Mouse (Mus musculus): ENCODE data around the gene Pxdn. TPM values are rescaled to one million over a fixed set of nuclear protein-coding genes. Genes with fewer than 3 reads are reported as not detected.
A peak's percentile ranks its signal among the peaks of the same experiment; 100 is the strongest.

Gene Pxdn
- 10 to 100 TPM; 27.7 to 31.8 TPM for total RNA-seq (2021)
- long read RNA-seq, experiment 1, full-length matches to known transcripts: 4 of 8 reads
- long read RNA-seq, experiment 1, partial matches to known transcripts: 3 of 8 reads
- long read RNA-seq, experiment 1, other reads (novel, unspliced or antisense): 1 of 8 reads
- long read RNA-seq, experiment 2, full-length matches to known transcripts: 2 of 5 reads
- long read RNA-seq, experiment 2, partial matches to known transcripts: 0 of 5 reads
- long read RNA-seq, experiment 2, other reads (novel, unspliced or antisense): 3 of 5 reads

DNA sequence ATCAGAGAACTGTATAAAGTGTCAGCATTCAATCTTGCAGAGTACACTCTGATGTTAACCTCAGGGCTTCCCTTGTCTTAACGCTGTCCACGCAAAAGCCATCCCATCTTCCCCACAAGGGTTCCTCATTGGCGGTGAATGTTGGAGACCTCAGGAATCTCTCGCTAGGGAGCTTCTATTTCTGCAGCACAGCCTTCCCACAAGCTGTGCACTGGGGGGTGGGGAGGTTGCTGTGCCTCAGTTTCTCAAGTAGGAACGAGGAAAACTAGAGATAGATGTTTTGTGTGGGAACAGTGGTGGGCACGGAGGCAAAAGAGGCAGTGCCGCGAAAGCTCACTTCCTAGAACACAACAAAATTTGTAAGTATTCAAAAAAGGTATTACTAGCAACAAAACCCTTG lies at the start of gene Pxdn:
Gene Pxdn (plus strand): TSS at position 301 of the 400 bp plus-strand sequence.
- DNase-seq: no peak

- peak in 1 of 2 experiments; percentile 53 for DNase-seq
These were observed 42.7 kb upstream of the Pxdn start for GRCm38 (mm10) chr12:29894669-29895068.

DNA sequence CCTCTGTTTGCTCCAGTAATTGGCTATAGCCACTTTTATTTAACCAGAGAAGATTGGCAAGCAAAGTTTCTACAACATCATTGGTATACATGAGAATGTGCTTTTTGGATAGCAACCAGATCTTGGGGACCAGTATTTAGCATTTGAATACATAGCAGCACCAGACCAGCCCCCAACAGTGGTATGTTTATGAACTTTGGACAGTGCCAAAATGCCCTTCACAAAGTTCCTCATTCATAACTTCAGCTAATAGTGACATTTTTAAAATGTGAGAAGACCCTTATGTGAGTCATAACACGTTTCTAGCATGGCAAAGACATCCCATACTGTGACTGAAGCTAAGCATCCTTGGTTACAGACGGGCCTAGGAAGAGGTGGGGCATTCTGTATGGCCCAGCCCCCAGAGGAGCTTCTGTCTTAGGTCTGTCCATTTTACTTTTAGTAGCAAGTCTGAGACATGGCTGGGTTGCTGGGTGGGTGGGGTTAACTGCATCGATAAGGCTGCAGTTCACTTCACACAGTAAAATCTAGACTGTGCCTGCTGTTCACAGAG lies 39.8 kb upstream of the Pxdn start:
- no peak for DNase-seq

DNA sequence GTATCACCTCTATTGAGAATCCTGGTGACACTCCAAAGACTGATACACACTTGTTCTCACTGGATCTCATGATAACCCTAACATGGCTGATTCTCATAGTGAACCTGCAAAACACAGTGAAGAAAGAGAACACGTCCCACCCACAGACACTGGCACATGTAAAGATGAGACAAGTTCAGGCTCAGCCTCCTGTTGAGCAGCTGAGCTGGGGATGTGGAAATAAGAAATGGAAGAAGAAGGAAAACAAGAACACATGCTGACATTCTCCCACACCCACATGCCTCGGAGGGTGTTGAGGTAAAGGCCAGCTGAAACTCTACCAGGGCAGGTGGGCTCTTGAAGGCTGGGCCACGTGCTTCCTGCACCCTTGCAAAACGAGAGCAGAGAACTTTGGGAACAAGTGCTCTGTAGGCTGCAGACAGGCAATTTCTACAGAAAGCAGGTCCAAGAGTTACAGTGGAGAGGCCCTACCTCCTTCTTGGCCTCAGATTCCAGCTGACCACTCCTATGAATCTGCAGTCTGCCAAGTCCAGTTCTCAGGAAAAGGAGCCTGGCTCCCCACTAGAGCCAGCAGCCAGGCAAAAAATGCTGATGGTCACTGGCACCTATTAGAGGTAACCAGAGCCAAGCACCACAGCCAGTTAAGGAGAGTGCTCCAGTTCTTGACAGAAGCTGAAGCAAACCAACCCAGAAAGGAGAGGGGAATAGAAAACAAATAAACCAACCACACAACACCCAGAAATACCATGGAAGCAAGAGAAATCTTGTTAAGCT lies 33.1 kb upstream of the Pxdn start:
- DNase-seq: peak; percentile 19 to 37

GRCm38 (mm10) chr12:29907056-29907455 lies 30.4 kb upstream of the Pxdn start:
- peak; percentile 81 to 84 for DNase-seq

DNA sequence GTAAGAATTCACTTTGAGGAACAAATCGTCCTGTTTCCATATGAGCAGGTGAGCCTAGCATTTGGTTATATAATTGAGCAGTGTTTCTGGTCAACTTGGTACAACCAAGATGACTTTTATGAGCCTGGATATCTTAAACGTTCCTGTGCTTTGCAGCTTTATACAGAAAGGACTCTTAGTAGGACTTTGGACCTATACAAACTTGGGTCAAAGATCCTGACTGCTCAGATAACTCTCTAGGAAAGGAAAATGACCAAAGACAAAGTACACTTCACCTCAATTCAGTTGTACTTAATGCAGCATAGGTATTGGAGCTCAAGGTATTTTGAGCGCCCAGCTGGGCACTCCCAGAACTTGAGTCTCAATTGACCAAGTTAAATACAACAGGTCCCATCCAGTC lies 21.3 kb upstream of the Pxdn start:
- no peak for DNase-seq

- DNase-seq: no peak
These were observed 20.6 kb upstream of the Pxdn start for GRCm38 (mm10) chr12:29916807-29917206.

- no peak for DNase-seq
These were observed 17.1 kb upstream of the Pxdn start for GRCm38 (mm10) chr12:29920298-29920697.

GRCm38 (mm10) chr12:29921481-29921880 lies 15.9 kb upstream of the Pxdn start:
- no peak for DNase-seq

DNA sequence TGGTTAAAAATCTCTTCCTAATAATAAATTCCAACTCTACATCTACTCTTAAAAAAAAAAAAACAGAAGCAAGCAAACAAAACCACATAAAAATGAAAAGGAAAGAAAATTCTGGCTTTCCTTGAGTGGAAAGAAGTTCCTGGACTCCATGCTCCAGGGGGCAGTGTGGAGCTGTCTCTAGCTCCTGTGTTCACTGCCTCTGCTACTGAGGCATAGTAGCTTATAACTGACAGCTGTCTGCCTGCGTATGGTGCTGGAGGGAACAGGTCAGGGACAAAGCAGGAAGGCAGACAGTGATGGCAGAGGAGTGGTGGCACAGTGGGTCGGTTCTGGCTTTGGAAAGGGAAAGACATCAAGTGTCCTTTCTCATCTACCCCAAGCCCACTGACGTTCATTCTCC lies 10.5 kb upstream of the Pxdn start:
- DNase-seq: peak; percentile 45 to 88

GRCm38 (mm10) chr12:29930591-29930990 lies 6.8 kb upstream of the Pxdn start:
- no peak for DNase-seq

DNA sequence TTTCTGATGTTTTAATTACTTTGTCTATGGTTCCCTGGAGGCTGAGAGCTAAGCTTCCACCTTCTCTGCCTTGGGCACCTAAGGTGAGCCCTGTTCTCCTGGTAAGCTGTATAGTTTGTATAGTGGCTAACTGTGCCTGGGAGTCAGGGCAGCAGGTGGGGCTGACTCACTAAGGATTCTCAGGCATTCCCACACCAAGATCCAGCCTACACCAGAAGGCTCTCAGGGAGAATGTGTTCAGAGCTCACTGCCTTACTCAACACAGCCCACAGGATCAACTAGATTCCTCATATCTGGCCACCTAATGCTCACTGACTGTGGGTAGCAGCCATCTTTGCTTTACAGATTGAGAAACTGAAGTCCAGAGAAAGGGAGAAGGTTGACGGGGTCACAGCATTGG lies 4.5 kb upstream of the Pxdn start:
- DNase-seq: no peak

- no peak for DNase-seq
These were observed 3.9 kb upstream of the Pxdn start for GRCm38 (mm10) chr12:29933501-29933900.

DNA sequence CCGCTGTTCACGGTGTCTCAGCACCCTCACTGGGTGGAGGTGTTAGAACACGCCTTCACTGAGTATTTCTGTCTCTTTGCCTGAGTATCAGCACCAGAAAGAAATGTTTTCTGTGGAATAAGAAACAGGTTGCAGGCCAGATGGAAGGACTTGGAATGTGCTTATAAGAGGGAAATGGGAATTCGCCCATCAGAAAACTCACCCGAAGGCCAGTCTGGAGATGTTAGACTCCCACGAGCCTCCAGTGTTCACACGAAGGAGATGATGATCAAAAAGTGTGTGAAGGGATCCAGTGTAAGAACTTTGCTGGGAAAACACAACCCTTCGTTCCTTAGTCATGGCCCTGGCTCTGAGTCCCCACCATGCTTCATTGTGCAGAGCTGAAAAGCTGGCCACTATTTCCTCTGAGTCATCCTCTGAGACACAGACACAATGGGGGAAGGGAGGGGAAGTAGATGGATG lies 3.3 kb upstream of the Pxdn start:
- peak in 1 of 2 experiments; percentile 59 for DNase-seq

- DNase-seq: peak; percentile 73 to 82
These were observed 505 bp downstream of the Pxdn start for GRCm38 (mm10) chr12:29937851-29938375.

GRCm38 (mm10) chr12:29938376-29939041 lies 1.1 kb downstream of the Pxdn start:
- peak; percentile 79 to 86 for DNase-seq

DNA sequence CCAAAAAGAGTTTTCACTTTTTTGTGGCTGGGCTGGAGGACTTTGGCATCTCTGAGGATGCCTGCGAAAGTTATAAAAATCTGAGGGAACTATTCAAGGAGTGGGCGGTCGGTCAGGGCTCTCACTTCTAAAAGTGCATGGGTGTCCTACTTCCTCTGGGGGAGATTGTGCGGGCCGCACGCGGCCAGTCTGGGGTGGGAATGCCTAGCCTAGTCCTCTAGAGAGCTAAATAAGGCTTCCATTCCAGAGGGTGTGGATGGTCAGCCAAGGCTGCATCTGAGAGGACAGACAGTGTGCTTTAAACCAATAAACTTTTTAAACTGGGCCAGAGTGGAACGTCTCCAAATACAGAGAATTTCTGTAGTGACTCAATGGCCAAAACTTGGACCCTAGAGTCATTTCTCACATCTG lies 1.9 kb downstream of the Pxdn start:
- DNase-seq: peak; percentile 71 to 85

- peak in 1 of 2 experiments; percentile 57 for DNase-seq
These were observed 5.0 kb downstream of the Pxdn start for GRCm38 (mm10) chr12:29942435-29942834.

DNA sequence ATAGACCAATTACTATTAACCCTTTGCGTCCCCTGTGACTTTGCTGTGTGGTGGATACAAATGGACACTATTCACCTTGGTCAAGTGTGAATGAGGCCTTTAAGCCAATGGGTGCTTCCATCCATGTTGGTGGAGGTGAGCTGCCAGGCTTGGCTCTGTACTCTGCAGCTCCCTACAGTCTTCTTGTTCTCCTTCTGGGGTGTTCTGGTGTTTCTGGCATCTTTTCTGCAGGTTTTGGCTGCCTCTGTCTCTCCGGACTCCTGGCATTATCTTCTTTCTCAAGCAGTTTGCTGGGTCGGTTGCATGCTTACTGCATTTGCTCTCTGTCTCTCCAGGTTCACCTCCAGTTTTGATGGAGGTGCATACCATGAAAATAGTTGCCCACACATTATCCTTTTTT lies 7.2 kb downstream of the Pxdn start:
- no peak for DNase-seq

GRCm38 (mm10) chr12:29945182-29945743 lies 7.9 kb downstream of the Pxdn start:
- no peak for DNase-seq

DNA sequence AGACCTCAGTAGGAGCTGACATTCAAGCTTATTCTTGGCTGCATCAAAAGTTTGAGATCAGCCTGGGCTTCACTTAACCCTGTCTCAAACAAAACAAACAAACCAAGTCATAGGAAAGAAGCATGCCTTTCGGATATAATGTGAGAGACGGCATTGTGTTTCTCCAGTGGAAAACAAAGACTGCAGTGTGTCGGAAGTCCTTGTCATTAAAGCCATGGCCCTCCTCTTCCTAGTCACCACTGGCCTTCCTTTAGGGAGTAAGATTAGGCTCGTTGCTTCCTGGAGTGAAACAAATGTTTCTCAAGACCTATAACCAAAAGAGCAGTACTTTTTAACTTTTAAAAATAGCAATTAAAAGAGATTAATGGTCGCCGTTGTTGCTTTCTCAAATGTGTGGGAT lies 13.6 kb downstream of the Pxdn start:
- peak in 1 of 2 experiments; percentile 79 for DNase-seq

DNA sequence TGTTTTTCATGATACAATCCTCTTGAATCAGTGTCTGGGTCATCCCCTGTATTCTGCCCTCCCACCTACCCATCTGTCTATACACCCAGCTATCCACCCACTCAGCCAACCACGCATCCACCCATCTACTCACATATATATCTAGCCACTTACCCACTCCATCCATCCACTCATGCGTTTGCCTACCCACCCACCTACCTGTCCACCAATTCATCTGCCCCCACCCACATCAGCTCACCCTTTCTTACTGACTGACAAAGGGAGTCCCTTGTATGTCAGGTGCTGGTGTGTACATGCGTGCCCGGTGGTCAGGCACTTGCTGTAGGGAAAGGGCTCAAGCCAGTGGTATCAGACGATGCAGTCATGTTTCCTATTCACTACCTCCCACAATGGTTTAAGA lies 14.1 kb downstream of the Pxdn start:
- DNase-seq: no peak
